ENCODE assay signal across 12 mouse cellular contexts in the genomic region with DNA sequence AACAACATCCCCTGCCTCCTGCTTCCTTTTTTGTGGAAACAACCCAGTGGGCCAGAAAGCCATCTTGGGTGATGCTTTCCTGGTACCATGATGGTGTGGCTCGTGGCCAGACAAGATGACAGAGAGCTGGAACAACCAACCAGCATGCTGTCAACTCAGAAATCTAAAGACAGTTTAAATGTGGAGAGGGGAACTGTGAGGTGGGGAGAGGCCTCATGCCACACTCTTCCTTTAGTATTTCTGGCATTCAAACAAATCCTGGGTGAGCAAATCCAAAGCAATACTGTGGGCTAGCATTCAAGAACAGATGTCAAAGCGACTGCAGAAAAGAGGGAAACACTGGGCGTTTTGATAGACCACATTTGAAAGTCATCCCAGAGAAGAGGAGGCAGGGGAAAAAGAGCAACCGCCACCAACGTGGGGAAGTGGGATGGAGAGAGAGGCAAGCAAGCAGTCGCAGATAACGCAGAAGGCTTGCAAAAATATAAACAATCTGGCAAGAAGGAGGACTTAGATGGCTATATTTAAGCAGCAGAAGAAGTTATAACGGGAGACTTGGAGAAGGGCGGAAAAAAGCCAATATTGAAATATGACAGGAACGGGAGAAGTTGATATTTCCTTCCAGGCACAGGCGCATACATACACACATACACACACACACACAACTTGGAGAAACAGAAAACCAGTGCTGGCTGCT.
A peak's percentile ranks its signal among the peaks of the same experiment; 100 is the strongest.
DNase-seq lines count a peak whose midpoint lies in the region; ATAC-seq and TF ChIP-seq lines count a peak whose summit lies in the region.
"Had no signal": no experiment of that assay in that cellular context is flagged by ENCODE, and none has a peak within 500 bp of the region (broad histone marks: within the 10 kb centered on the region; RNA-seq: fewer than 3 reads in every experiment).

No protein-coding gene starts in this region.

- H3K27me3 ChIP-seq in liver, adult 2 months (ENCODE audit: control insufficient read depth, insufficient read depth, low read length): no peaks in the 10 kb centered on the region
- no peaks in the 10 kb centered on the region for H3K27me3 ChIP-seq in liver, embryonic 12.5 days (replicated peaks)
- no peaks in the 10 kb centered on the region for H3K27me3 ChIP-seq in intestine, postnatal 0 days (replicated peaks; ENCODE audit: control insufficient read depth, insufficient read depth, low read length)
- H3K27me3 ChIP-seq: hindbrain, embryonic 15.5 days; lung, embryonic 15.5 days had no signal

- peak; percentile 73 to 86 for DNase-seq in cerebellum, postnatal 10 days
- no peak for DNase-seq in cerebellum, adult 8-10 months
- no peak for DNase-seq in liver, adult 2 months (ENCODE audit: extremely low read depth, low read depth, low spot score)
- peak; percentile 49 for DNase-seq in layer of hippocampus, adult 9-11 months
- peak; percentile 62 to 76 for DNase-seq in right cerebral cortex, postnatal 36 days (ENCODE audit: low spot score in 2 of 2)
- no peak for DNase-seq in spleen, postnatal 4 days (ENCODE audit: low spot score in 2 of 2)

- H3K36me3 ChIP-seq in liver, adult 2 months (ENCODE audit: control insufficient read depth, insufficient read depth, low read length): no peaks in the 10 kb centered on the region; the same call in 1 of the 2 replicates
- H3K36me3 ChIP-seq in liver, embryonic 12.5 days: peaks cover 21% of the 10 kb centered on the region
- peaks cover 12% of the 10 kb centered on the region for H3K36me3 ChIP-seq in intestine, postnatal 0 days (ENCODE audit: control insufficient read depth, insufficient read depth)

- peaks cover 16% of the 10 kb centered on the region for H3K4me1 ChIP-seq in liver, adult 2 months (ENCODE audit: control insufficient read depth, insufficient read depth, low read length)
- H3K4me1 ChIP-seq in liver, embryonic 12.5 days: peaks cover 29% of the 10 kb centered on the region
- no peaks in the 10 kb centered on the region for H3K4me1 ChIP-seq in intestine, postnatal 0 days (replicated peaks; ENCODE audit: control insufficient read depth, insufficient read depth, low read length)

- no peak for TF ChIP-seq POLR2A in liver, adult 2 months (IDR thresholded peaks at IDR 0.05; ENCODE audit: extremely low read depth, insufficient read depth, low read length)

- no peak overlapping the region for H3K4me2 ChIP-seq in liver, embryonic 12.5 days
- H3K4me2 ChIP-seq in intestine, postnatal 0 days (replicated peaks; ENCODE audit: low read depth): no peak overlapping the region
- H3K4me2 ChIP-seq: embryonic facial prominence, embryonic 13.5 days; hindbrain, embryonic 15.5 days; lung, embryonic 15.5 days had no signal

- 79% methylated on average over 11 of the region's 11 CpGs for WGBS in liver, adult 2 months
- 40% methylated on average over 11 of the region's 11 CpGs for WGBS in liver, embryonic 12.5 days (ENCODE audit: insufficient replicate concordance)
- 56% methylated on average over 11 of the region's 11 CpGs for WGBS in intestine, postnatal 0 days

- no peak for ATAC-seq in liver, embryonic 12.5 days
- ATAC-seq in intestine, postnatal 0 days: no peak
- ATAC-seq: midbrain, embryonic 16.5 days had no signal

- H3K4me3 ChIP-seq in liver, adult 2 months (ENCODE audit: insufficient read depth, low read depth, low read length): no peak overlapping the region
- H3K4me3 ChIP-seq in liver, embryonic 12.5 days: no peak overlapping the region
- H3K4me3 ChIP-seq in intestine, postnatal 0 days (ENCODE audit: low read depth, low read length): no peak overlapping the region
- H3K4me3 ChIP-seq: embryonic facial prominence, embryonic 13.5 days; hindbrain, embryonic 15.5 days; lung, embryonic 15.5 days had no signal

- peak overlapping the region; percentile 63 for H3K27ac ChIP-seq in liver, adult 2 months (replicated peaks; ENCODE audit: insufficient read depth, low read depth, low read length)
- no peak overlapping the region for H3K27ac ChIP-seq in liver, embryonic 12.5 days
- H3K27ac ChIP-seq in intestine, postnatal 0 days (ENCODE audit: low read depth, low read length): no peak overlapping the region
- H3K27ac ChIP-seq: embryonic facial prominence, embryonic 13.5 days; hindbrain, embryonic 15.5 days; lung, embryonic 15.5 days had no signal

- no peaks in the 10 kb centered on the region for H3K9me3 ChIP-seq in liver, embryonic 12.5 days (replicated peaks)
- H3K9me3 ChIP-seq in intestine, postnatal 0 days (ENCODE audit: control insufficient read depth): no peaks in the 10 kb centered on the region
- H3K9me3 ChIP-seq: embryonic facial prominence, embryonic 13.5 days; hindbrain, embryonic 15.5 days; lung, embryonic 15.5 days had no signal

- peaks cover 15% of the 10 kb centered on the region; the same call in 1 of the 2 replicates for H3K79me2 ChIP-seq in liver, adult 2 months (ENCODE audit: control insufficient read depth, insufficient read depth, low read length)

- H3K9ac ChIP-seq in liver, adult 2 months (ENCODE audit: low read depth, low read length): no peak overlapping the region
- H3K9ac ChIP-seq in liver, embryonic 12.5 days: no peak overlapping the region
- H3K9ac ChIP-seq in intestine, postnatal 0 days (ENCODE audit: low read depth, low read length): no peak overlapping the region
- H3K9ac ChIP-seq: embryonic facial prominence, embryonic 13.5 days; hindbrain, embryonic 15.5 days; lung, embryonic 15.5 days had no signal

- no peak for TF ChIP-seq CTCF in liver, adult 2 months (IDR thresholded peaks at IDR 0.05; ENCODE audit: low read depth, low read length)
- no peak for TF ChIP-seq CTCF in intestine, postnatal 0 days (IDR thresholded peaks at IDR 0.05; ENCODE audit: low read depth)

Comparison
In these comparisons a context has a peak if more than half of its experiments do, and no peak if none do; other contexts are left out.
1. DNase-seq: peak in cerebellum, postnatal 10 days (2 of 2), layer of hippocampus, adult 9-11 months (single experiment) and right cerebral cortex, postnatal 36 days (2 of 2); none in cerebellum, adult 8-10 months (single experiment), liver, adult 2 months (single experiment) and spleen, postnatal 4 days (0 of 2).